In genomic region chr3:123189826-123190225, GRCm38 (mm10) we compare ENCODE assay signal across 18 mouse cellular contexts. TPM values are rescaled to one million over a fixed set of nuclear protein-coding genes. Genes with fewer than 3 reads are reported as not detected.
DNase-seq lines count a peak whose midpoint lies in the region; ATAC-seq and TF ChIP-seq lines count a peak whose summit lies in the region.
"Had no signal": no experiment of that assay in that cellular context is flagged by ENCODE, and none has a peak within 500 bp of the region (broad histone marks: within the 10 kb centered on the region; RNA-seq: fewer than 3 reads in every experiment).

No protein-coding gene starts in this region.

- no peak for DNase-seq in forebrain, embryonic 10.5 days (ENCODE audit: extremely low spot score, low spot score)
- DNase-seq in lung, embryonic 14.5 days = peak; percentile 56
- no peak for DNase-seq in lung, adult 18-20 months
- DNase-seq in retina, postnatal 1 day = peak; percentile 32
- DNase-seq in retina, embryonic 14.5 days (ENCODE audit: low spot score) = no peak
- no peak for DNase-seq in embryo, embryonic 10 days (ENCODE audit: low spot score)
- DNase-seq: adrenal gland, postnatal 14 days; cerebellum, adult 2 months; gastrocnemius, postnatal 14 days had no signal

- H3K27me3 ChIP-seq in forebrain, embryonic 16.5 days (replicated peaks; ENCODE audit: control insufficient read depth, insufficient read depth, low read length) = no peaks in the 10 kb centered on the region
- H3K27me3 ChIP-seq in forebrain, embryonic 10.5 days (ENCODE audit: poor library complexity, severe bottlenecking) = no peaks in the 10 kb centered on the region
- no peaks in the 10 kb centered on the region for H3K27me3 ChIP-seq in lung, embryonic 14.5 days (ENCODE audit: insufficient read depth, low read length)
- H3K27me3 ChIP-seq: CH12.LX; embryonic facial prominence, embryonic 12.5 days; forebrain, embryonic 13.5 days; hindbrain, embryonic 13.5 days; Patski had no signal

- no peaks in the 10 kb centered on the region for H3K9me3 ChIP-seq in forebrain, embryonic 16.5 days (ENCODE audit: control insufficient read depth, low read length)
- no peaks in the 10 kb centered on the region for H3K9me3 ChIP-seq in forebrain, embryonic 10.5 days
- H3K9me3 ChIP-seq in lung, embryonic 14.5 days (ENCODE audit: low read depth, low read length) = no peaks in the 10 kb centered on the region
- H3K9me3 ChIP-seq: embryonic facial prominence, embryonic 12.5 days; forebrain, embryonic 13.5 days; heart, embryonic 10.5 days; hindbrain, embryonic 13.5 days had no signal

- WGBS in forebrain, embryonic 16.5 days = 15% methylated on average over 1 of the region's 1 CpGs
- WGBS in forebrain, embryonic 10.5 days = 46% methylated on average over 1 of the region's 1 CpGs
- WGBS in lung, embryonic 14.5 days = 24% methylated on average over 1 of the region's 1 CpGs

- H3K36me3 ChIP-seq in forebrain, embryonic 16.5 days (ENCODE audit: control insufficient read depth, insufficient read depth) = no peaks in the 10 kb centered on the region
- H3K36me3 ChIP-seq in forebrain, embryonic 10.5 days (replicated peaks) = no peaks in the 10 kb centered on the region
- no peaks in the 10 kb centered on the region for H3K36me3 ChIP-seq in lung, embryonic 14.5 days (ENCODE audit: insufficient read depth)
- H3K36me3 ChIP-seq: embryonic facial prominence, embryonic 12.5 days; heart, embryonic 10.5 days; hindbrain, embryonic 13.5 days had no signal

- H3K4me1 ChIP-seq in forebrain, embryonic 16.5 days (replicated peaks; ENCODE audit: control insufficient read depth, insufficient read depth, low read length) = no peaks in the 10 kb centered on the region; the same call in 1 of the 2 replicates
- H3K4me1 ChIP-seq in forebrain, embryonic 10.5 days = peaks cover 13% of the 10 kb centered on the region
- H3K4me1 ChIP-seq in lung, embryonic 14.5 days (ENCODE audit: insufficient read depth) = peaks cover 7% of the 10 kb centered on the region; the same call in 1 of the 2 replicates

- ATAC-seq in forebrain, embryonic 16.5 days = peak; percentile 71; the same call in 1 of the 2 replicates
- ATAC-seq in lung, embryonic 14.5 days (ENCODE audit: insufficient read depth) = peak; percentile 14; the same call in 1 of the 2 replicates
- ATAC-seq: activated CD4-positive, CD25-positive, alpha-beta regulatory T cell, adult 4 months; hindbrain, postnatal 0 days; Patski had no signal

- H3K4me3 ChIP-seq in forebrain, embryonic 16.5 days (replicated peaks; ENCODE audit: low read length) = no peak overlapping the region
- H3K4me3 ChIP-seq in forebrain, embryonic 10.5 days = no peak overlapping the region
- no peak overlapping the region for H3K4me3 ChIP-seq in lung, embryonic 14.5 days (ENCODE audit: low read depth, low read length)
- H3K4me3 ChIP-seq: embryonic facial prominence, embryonic 12.5 days; forebrain, embryonic 13.5 days; heart, embryonic 10.5 days; hindbrain, embryonic 13.5 days had no signal

- H3K9ac ChIP-seq in forebrain, embryonic 16.5 days (replicated peaks; ENCODE audit: low read depth, low read length) = no peak overlapping the region
- no peak overlapping the region for H3K9ac ChIP-seq in lung, embryonic 14.5 days
- H3K9ac ChIP-seq: embryonic facial prominence, embryonic 12.5 days; forebrain, embryonic 13.5 days; hindbrain, embryonic 13.5 days had no signal

- no peak overlapping the region for H3K27ac ChIP-seq in forebrain, embryonic 16.5 days (ENCODE audit: low read length)
- no peak overlapping the region for H3K27ac ChIP-seq in forebrain, embryonic 10.5 days
- H3K27ac ChIP-seq in lung, embryonic 14.5 days (ENCODE audit: low read depth) = peak overlapping the region; percentile 19; the same call in 1 of the 2 replicates
- H3K27ac ChIP-seq: embryonic facial prominence, embryonic 12.5 days; hindbrain, embryonic 13.5 days had no signal

- no peak for TF ChIP-seq CTCF in lung, embryonic 14.5 days (IDR thresholded peaks at IDR 0.05; ENCODE audit: low read depth)

- no peak overlapping the region for H3K4me2 ChIP-seq in forebrain, embryonic 16.5 days (ENCODE audit: low read length)
- H3K4me2 ChIP-seq in lung, embryonic 14.5 days = no peak overlapping the region
- H3K4me2 ChIP-seq: embryonic facial prominence, embryonic 12.5 days; forebrain, embryonic 13.5 days; hindbrain, embryonic 13.5 days had no signal

RNA-seq across cellular contexts. Expression of gene Synpo2, which starts 46.1 kb away (rescaled TPM):
- polyA plus RNA-seq in forebrain, embryonic 16.5 days (2015; fragmentation: Nextera tagmentation; extraction: Ambion mirVana) = 0.87 and 0.90 TPM in 2 replicates
- 1.3 and 1.6 TPM in 2 replicates for polyA plus RNA-seq in forebrain, embryonic 10.5 days (2016; fragmentation: Nextera tagmentation; extraction: Ambion mirVana)
- 13.2 TPM in 2 replicates for polyA plus RNA-seq in lung, embryonic 14.5 days (2014; fragmentation: Nextera tagmentation; extraction: Ambion mirVana)

Comparison
In these comparisons a context has a peak if more than half of its experiments do, and no peak if none do; other contexts are left out.
1. DNase-seq: peak in lung, embryonic 14.5 days (single experiment) and retina, postnatal 1 day (single experiment); none in forebrain, embryonic 10.5 days (single experiment), lung, adult 18-20 months (0 of 2), retina, embryonic 14.5 days (single experiment) and embryo, embryonic 10 days (single experiment).